Mouse (Mus musculus) midbrain, embryonic 14.5 days (tissue): ENCODE measurements around the gene Parvg. TPM values are rescaled to one million over a fixed set of nuclear protein-coding genes. Genes with fewer than 3 reads are reported as not detected.
A peak's percentile ranks its signal among the peaks of the same experiment; 100 is the strongest.

Source experiments
- ATAC-seq: fragments of 200-750 bp; cut with Nextera tagmentation; 2 replicates; pipeline ENCODE4 v1.8.0; 2017; ENCODE audit warnings: moderate number of reproducible peaks, moderate library complexity; ENCODE audit not compliant: low FRiP score, low TSS enrichment
- DNase-seq: peaks from one replicate; pipeline ENCODE4 v3.0.0-alpha.2; 2015
- H3K27ac ChIP-seq: fragments of 300-500 bp; sonication (generic); replicated peaks from 2 replicates; pipeline ENCODE4 v1.5.1; 2014; ENCODE audit warnings: mild to moderate bottlenecking, low read depth, low read length, moderate library complexity
- H3K27me3 ChIP-seq: fragments of 300-500 bp; sonication (generic); 2 replicates; pipeline ENCODE4 v1.6.1; 2014; ENCODE audit warnings: low read length, control low read depth, mixed read lengths; ENCODE audit not compliant: control insufficient read depth, insufficient read depth
- H3K36me3 ChIP-seq: fragments of 300-500 bp; sonication (generic); 2 replicates; pipeline ENCODE4 v1.6.1; 2014; ENCODE audit warnings: low read length, control low read depth; ENCODE audit not compliant: control insufficient read depth, insufficient read depth
- H3K4me1 ChIP-seq: fragments of 300-500 bp; sonication (generic); 2 replicates; pipeline ENCODE4 v1.6.1; 2014; ENCODE audit warnings: mild to moderate bottlenecking, antibody characterized with exemption, low read length, control low read depth; ENCODE audit not compliant: control insufficient read depth, insufficient read depth
- H3K4me2 ChIP-seq: fragments of 300-500 bp; sonication (generic); 2 replicates; pipeline ENCODE4 v1.6.1; 2014; ENCODE audit warnings: mild to moderate bottlenecking, low read length, moderate library complexity
- H3K4me3 ChIP-seq: fragments of 300-500 bp; sonication (generic); replicated peaks from 2 replicates; pipeline ENCODE4 v1.5.1; 2014; ENCODE audit warnings: low read depth, low read length
- H3K9ac ChIP-seq: fragments of 300-500 bp; sonication (generic); replicated peaks from 2 replicates; pipeline ENCODE4 v1.6.1; 2014; ENCODE audit warnings: mild to moderate bottlenecking, low read length, moderate library complexity
- H3K9me3 ChIP-seq: fragments of 300-500 bp; sonication (generic); 2 replicates; pipeline ENCODE4 v1.6.1; 2016; ENCODE audit warnings: low read length, control low read depth, mixed read lengths; ENCODE audit not compliant: control insufficient read depth
- WGBS: fragments of 180-500 bp; shearing (Covaris S2); extraction: QIAGEN DNeasy Blood & Tissue Kit; methylation state at CpG from one replicate; pipeline ENCODE4 v1.1.7; 2014; 5-methylcytosine and 5-hydroxymethylcytosine counted together
- polyA plus RNA-seq: library from polyadenylated mRNA; unstranded; fragments of >200 nt; fragmentation: Nextera tagmentation; extraction: Ambion mirVana; gene quantifications from 2 replicates; pipeline ENCODE4 v1.2.1, GENCODE M21; 2014

The Parvg gene
- polyA plus RNA-seq, 1 experiment from 2014 or later, result 0.72 TPM

GRCm38 (mm10) chr15:84300591-84300990 is 23.2 kb upstream of the Parvg start:
- Histone ChIP-seq H3K4me3 (no peak overlapping the region), H3K36me3 (no peaks in the 10 kb centered on the region), H3K27ac (peak overlapping the region; percentile 78), H3K4me2 (peak overlapping the region; percentile 28; the same call in 1 of the 2 replicates), H3K9me3 (no peaks in the 10 kb centered on the region), H3K9ac (no peak overlapping the region), H3K4me1 (peaks cover 76% of the 10 kb centered on the region), H3K27me3 (no peaks in the 10 kb centered on the region)
- DNase-seq, result no peak
- ATAC-seq, result no peak
- 13% methylated on average over 2 of the region's 2 CpGs for WGBS

- 2% methylated on average over 7 of the region's 7 CpGs for WGBS
- H3K4me3 ChIP-seq, result no peak overlapping the region
- DNase-seq (peak; percentile 89), ATAC-seq (no peak)
- peak overlapping the region; percentile 78 for H3K27ac ChIP-seq
- H3K4me1 ChIP-seq, result peaks cover 79% of the 10 kb centered on the region
- no peak overlapping the region for H3K9ac ChIP-seq
- no peaks in the 10 kb centered on the region for H3K36me3 ChIP-seq
- no peak overlapping the region for H3K4me2 ChIP-seq
- H3K9me3 ChIP-seq, result no peaks in the 10 kb centered on the region
- H3K27me3 ChIP-seq, result no peaks in the 10 kb centered on the region
Observed at GRCm38 (mm10) chr15:84301026-84301425, 22.8 kb upstream of the Parvg start.

- H3K4me1 ChIP-seq, result peaks cover 78% of the 10 kb centered on the region
- peak; percentile 64 for DNase-seq
- 6% methylated on average over 8 of the region's 8 CpGs for WGBS
- no peaks in the 10 kb centered on the region for H3K27me3 ChIP-seq
- peak overlapping the region; percentile 78 for H3K27ac ChIP-seq
- no peaks in the 10 kb centered on the region for H3K9me3 ChIP-seq
- no peak overlapping the region for H3K9ac ChIP-seq
- peak; percentile 25; the same call in 1 of the 2 replicates for ATAC-seq
- no peak overlapping the region for H3K4me3 ChIP-seq
- no peaks in the 10 kb centered on the region for H3K36me3 ChIP-seq
- peak overlapping the region; percentile 13; the same call in 1 of the 2 replicates for H3K4me2 ChIP-seq
Observed at GRCm38 (mm10) chr15:84301641-84302420, 22.0 kb upstream of the Parvg start.

- H3K4me3 ChIP-seq, result no peak overlapping the region
- 47% methylated on average over 10 of the region's 10 CpGs for WGBS
- no peak overlapping the region for H3K9ac ChIP-seq
- H3K4me1 ChIP-seq, result peaks cover 70% of the 10 kb centered on the region
- no peak overlapping the region for H3K27ac ChIP-seq
- H3K27me3 ChIP-seq, result no peaks in the 10 kb centered on the region
- no peak for ATAC-seq
- no peaks in the 10 kb centered on the region for H3K9me3 ChIP-seq
- no peak for DNase-seq
- no peak overlapping the region for H3K4me2 ChIP-seq
- no peaks in the 10 kb centered on the region for H3K36me3 ChIP-seq
Observed at GRCm38 (mm10) chr15:84303264-84303663, 20.6 kb upstream of the Parvg start.

- Histone ChIP-seq H3K27ac (peak overlapping the region; percentile 58), H3K27me3 (no peaks in the 10 kb centered on the region), H3K4me2 (no peak overlapping the region), H3K4me3 (no peak overlapping the region), H3K4me1 (peaks cover 57% of the 10 kb centered on the region), H3K9ac (no peak overlapping the region), H3K36me3 (no peaks in the 10 kb centered on the region), H3K9me3 (no peaks in the 10 kb centered on the region)
- 10% methylated on average over 10 of the region's 10 CpGs for WGBS
- DNase-seq (peak; percentile 79), ATAC-seq (no peak)
Observed at GRCm38 (mm10) chr15:84305333-84305732, 18.5 kb upstream of the Parvg start.

GRCm38 (mm10) chr15:84310271-84310670 is 13.6 kb upstream of the Parvg start:
- Histone ChIP-seq H3K9ac (no peak overlapping the region), H3K27me3 (no peaks in the 10 kb centered on the region), H3K4me2 (no peak overlapping the region), H3K4me1 (peaks cover 40% of the 10 kb centered on the region), H3K36me3 (no peaks in the 10 kb centered on the region), H3K27ac (0 out of 2 replicates have a peak overlapping the region, but pooled peaks have one; percentile 37), H3K9me3 (no peaks in the 10 kb centered on the region), H3K4me3 (no peak overlapping the region)
- no peak for DNase-seq
- ATAC-seq, result no peak
- 69% methylated on average over 11 of the region's 11 CpGs for whole genome bisulfite sequencing

- Histone ChIP-seq H3K4me2 (no peak overlapping the region), H3K4me3 (no peak overlapping the region), H3K27ac (no peak overlapping the region), H3K9me3 (no peaks in the 10 kb centered on the region), H3K9ac (no peak overlapping the region), H3K36me3 (no peaks in the 10 kb centered on the region), H3K27me3 (no peaks in the 10 kb centered on the region), H3K4me1 (peaks cover 38% of the 10 kb centered on the region)
- DNase-seq (no peak), ATAC-seq (no peak)
- WGBS, result 77% methylated on average over 9 of the region's 9 CpGs
Observed at GRCm38 (mm10) chr15:84311295-84312085, 12.3 kb upstream of the Parvg start.

- no peaks in the 10 kb centered on the region for H3K36me3 ChIP-seq
- ATAC-seq, result no peak
- H3K9ac ChIP-seq, result no peak overlapping the region
- no peaks in the 10 kb centered on the region for H3K27me3 ChIP-seq
- H3K27ac ChIP-seq, result 0 out of 2 replicates have a peak overlapping the region, but pooled peaks have one; percentile 66
- no peak overlapping the region for H3K4me2 ChIP-seq
- WGBS, result 58% methylated on average over 9 of the region's 10 CpGs
- no peak for DNase-seq
- no peak overlapping the region for H3K4me3 ChIP-seq
- peaks cover 38% of the 10 kb centered on the region for H3K4me1 ChIP-seq
- H3K9me3 ChIP-seq, result no peaks in the 10 kb centered on the region
Observed at GRCm38 (mm10) chr15:84312878-84313565, 10.8 kb upstream of the Parvg start.
